Mouse (Mus musculus) urinary bladder, postnatal 36 days (tissue): ENCODE measurements around the gene Hspb7.

ENCODE experiments used
- DNase-seq, 2 experiments: peaks; one replicate each; pipeline ENCODE4 v3.0.0; 2022; ENCODE audit warnings: low spot score in 2 of 2, mixed read lengths in 1 of 2

Hspb7 gene

DNA sequence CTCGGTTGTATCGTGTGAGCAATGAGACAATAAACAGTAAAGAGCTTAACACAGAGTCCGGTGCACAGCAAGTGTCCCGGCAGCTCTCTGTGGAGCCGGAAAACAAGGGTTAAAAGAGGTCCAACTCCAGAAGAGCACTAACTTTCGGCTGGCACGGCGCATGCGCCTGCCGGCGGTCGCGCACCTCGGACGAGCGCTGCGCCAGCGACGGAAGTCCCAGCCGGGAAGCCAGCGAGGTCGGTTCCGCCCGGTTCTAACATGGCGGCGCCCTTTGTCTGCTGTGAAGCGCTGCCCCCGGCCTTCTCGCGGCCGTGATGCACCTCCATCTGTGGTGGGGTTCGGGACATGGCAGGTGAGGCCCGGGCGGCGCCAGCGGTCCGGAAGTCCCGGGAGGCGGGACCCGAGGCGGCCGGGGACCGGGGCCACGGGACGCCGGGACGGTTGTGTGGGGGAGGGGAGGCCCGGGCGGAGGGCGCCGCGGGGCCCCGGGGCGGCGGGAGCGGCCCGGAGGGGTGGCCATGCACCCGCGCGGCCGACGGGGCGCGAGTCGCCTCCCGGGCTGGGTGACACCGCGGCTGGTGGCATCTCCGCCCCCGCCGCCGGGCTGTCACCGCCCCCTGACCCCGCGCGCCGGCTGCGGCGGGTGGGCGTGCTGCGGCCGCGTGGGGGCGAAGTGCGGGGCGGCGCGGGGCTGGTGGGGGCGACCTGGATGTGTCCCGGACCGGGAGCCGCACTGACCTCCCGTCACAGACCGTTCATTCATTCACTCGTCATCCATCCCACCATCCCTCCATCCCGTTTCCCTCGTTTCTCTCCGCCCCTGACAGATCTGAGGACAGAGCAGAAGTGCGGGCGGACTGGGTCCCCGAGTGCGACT, 24.1 kb downstream of the Hspb7 start, which contains the start of gene Zbtb17:
Zbtb17 (plus strand) TSS at position 204 of the 877 bp plus-strand sequence.
- peak; percentile 84 to 90 for DNase-seq

DNA sequence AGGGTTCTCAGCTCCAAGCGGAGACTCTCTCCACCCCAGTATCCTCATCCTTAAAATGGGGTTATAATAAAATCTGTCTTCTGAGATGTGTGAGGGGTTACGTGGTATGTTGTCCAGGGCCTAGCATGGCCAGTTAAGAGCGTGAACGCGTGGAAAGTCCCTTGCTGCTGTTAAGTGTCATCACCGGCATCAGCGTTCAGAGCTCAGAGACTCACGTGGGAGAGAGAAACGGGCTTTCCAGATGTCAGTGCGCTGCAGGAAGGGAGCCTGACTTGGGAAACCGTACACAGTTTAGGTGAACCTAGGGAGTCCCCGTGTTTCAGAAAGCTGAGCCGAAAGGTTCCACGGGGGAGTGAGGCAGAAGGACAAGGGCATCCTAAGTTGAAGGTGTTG, 24.7 kb downstream of the Hspb7 start:
- no peak for DNase-seq

DNA sequence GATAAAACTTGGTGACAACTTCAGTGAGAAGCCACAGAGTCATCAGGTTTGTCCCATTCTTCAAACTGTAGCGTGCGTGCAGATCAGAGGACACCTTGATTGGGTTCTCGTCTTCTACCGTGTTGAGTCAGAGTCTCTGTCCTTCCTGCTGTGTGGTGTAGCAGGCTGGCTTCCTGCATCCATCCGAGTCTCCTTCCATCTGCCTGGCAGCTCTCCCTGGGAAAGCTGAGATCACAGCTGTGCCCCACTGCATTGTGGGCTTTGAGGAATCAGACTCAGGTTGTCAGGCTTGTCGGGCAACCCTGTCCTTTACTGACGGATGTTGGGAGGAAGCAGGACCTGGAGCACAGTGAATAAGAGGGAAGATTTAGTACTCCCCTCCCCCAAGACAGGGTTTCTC, 25.6 kb downstream of the Hspb7 start:
- no peak for DNase-seq

DNA sequence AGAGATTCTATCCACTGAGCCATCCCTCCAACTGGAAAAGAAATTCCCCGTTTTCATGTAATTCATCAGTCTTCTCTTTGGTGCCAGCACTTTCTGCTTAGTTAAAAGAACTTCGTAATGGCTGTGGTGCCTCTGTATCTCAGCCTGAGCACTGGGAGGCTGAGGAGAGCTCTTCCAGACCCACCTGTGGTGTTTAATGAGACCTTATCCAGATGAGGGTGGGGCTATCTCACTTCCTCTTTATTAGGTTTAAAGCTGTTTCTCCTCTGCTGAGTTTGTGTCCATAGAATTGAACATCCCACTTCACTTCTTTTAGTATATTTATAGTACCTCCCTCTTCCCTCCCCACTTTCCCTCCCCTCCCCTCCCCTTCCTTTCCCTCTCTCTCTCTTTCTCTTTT, 30.7 kb downstream of the Hspb7 start:
- DNase-seq = no peak

DNA sequence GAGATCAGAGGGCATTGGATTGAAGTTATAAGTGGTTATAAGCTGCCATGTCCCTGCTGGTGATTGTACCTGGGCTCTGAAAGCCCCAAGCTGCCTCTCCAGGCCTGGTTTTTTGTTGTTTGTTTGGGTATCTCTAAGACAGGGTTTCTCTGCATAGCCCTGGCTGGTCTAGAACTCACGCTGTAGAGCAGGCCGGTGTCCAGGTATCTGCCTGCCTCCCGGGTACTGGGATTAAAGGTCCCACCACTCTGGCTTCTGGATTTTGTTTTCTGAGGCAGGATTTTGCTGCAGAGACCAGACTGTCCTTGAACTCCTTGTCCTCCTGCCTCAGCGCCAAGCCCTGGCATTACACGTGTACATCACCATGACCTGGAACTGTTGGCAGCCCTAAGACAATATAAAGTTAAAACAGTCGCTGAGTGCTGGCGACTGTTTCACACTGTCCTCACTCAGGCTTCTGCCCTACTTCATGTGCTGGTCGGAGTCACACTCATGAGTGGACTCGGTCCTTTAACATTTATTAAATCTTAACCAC, 31.4 kb downstream of the Hspb7 start:
- no peak for DNase-seq

DNA sequence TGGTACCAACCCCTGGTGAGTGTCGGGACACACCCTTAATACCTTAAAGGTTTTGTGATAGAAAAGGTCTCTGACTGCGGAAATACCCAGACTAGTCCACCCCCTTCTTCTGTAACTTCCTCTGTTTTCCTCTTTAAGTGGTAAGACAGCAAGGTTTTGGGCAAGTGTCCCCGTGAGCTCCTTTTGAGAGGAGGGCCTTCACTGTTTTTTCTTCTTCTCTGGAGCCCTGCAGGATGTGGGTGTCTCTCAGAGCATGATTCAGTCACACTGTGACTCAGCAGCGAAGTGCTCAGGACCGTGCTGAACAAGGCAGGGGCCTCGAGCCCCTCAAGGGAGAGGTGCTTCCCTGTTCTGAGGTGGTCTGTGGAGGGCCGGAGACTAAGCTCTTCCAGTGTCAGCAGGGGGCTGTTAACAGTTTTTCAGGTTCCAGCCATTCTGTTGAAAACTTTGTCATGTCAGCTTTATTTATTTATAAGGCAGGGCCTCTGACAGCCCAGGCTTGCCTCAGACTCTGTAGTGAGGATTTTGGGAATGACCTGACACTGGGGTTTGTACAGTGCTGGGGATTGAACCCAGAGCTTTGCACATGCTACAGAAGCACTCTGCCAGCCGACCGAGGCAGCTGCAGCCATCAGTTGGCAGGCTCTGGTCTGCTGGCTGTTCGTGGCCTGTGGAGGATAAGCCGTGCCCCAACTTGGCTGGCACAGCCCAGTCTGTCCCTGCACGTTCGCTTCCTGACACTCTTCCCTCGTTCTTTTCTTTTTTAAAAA, 34.2 kb downstream of the Hspb7 start:
- no peak for DNase-seq

DNA sequence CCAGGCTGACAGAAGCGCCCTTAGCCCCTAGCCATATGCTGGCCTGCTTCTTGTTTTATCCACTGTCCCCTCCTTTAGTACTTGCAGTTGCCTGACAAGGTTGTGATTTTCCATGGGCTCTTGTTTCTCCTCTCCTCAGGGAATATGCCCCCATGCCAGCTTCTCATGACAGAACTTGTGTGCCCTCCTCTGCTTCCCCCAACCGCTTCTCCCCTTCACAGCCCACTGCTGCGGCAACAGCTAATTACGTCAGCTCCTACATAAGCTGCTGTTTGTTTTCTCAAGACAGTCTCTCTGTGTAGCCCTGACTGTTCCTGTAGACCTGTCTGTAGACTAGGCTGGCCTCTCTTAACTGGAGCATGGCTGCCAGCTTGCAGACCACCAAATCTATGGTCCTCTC, 34.9 kb downstream of the Hspb7 start:
- DNase-seq = no peak

DNA sequence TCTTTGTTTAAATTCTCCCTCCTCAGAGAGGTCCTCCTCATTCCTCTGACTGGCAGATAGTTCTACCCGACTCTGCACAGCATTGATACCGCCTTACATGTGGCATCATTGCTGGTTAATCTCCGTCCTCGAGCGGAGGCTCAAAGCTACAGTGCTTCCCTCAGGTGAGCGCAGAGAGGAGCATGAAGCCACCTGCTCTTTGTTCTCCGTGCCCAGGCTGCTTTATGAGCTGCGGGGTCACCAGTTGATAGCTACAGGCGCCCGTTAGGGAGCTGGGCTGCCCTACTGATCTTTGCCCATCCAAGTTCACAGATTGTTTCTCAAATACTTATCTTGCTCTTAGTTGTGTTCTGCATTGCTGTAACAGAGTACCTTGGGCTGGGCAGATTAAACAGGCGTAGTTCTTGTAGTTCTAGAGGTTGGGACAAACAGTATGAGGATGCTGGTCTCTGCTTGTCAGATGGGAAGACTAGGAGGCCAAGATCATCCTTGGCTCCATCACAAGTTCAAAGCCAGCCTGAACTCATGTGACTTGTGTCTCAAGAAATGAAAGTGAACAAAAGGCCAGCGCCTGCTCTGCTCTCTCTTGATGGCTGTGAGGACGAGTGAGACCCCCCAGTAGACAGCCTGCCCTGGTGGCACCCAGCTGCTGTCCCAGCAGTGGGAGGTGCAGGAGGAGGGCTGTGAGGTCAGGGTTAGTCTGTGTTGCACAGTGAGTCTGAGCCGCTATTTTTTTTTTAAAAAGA, 35.8 kb downstream of the Hspb7 start:
- DNase-seq = no peak

DNA sequence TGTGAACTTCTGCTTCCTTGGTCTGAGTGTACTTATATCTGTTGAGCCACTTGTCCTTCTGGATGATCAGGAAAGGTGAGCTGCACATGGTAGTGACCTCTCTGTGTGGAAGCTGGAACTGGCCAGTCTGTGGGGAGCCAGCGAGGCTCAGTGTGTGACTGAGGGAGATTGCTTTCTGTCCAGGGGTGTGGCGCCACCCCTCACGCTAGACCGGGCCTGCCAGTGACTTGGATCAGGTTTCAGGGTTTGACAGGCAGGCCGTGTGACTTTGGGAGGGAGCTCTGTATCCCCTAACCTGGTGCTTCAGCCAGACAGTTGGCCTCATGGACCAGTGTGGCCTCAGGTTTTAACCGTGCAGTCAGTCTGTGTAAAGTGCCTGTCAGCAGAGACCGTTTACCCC, 37.7 kb downstream of the Hspb7 start:
- peak; percentile 76 to 80 for DNase-seq

DNA sequence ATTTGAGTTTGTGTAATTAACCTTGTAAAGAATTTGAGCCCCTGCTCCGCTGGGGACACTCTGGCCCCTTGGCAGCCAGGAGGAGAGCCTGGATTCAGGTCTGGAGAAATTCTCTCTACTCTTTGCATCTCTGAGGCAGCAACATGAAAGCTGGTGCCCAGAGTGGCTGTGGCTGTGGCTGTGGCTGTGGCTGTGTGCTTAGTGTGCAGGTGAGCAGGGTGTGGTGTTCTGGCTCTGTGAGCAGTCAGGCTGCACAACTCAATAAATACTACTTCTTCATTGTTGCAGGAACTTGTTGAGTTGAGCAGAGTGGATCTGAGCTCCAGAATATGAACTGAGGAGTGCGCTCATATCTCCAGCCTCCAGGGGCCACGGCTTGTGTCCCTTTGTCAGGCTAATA, 38.3 kb downstream of the Hspb7 start:
- DNase-seq = no peak

DNA sequence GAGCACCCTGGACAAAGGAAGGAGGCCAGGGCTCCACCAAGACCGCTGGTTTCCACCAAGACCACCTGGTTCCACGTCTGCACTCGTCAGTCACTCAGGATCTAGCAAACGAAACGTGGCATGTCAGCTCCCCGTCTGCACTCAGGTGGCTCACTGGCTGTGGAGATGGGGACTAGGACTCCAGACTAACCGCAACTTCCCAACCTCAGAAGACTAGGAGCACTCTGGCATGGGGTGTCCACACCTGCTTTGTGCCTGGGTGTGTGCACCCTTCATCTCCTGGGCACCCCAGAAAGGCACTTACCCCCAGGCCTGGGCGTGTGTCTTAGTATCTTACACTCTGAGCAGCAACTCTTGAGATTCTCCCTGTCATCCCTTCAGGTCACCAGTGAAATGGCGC, 39.2 kb downstream of the Hspb7 start:
- no peak for DNase-seq

DNA sequence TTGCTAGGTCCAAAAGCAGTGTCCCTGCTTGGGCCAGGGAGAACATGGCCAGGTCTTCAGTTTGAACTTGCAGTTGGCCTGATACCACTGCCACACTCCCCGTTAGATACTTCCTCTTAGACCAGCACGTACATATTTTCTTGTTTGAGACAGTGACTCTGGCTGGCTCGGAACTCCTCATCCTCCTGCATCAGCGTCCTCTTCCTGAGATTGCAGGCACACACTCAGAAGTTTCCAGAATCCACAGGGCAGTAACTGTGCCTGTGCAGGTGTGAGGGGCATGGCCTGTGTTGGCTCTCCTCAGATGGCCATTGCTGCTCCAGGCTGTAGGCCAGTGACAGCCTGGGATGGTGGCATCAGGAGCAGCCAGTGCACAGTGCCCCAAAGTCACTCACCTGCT, 39.9 kb downstream of the Hspb7 start:
- no peak for DNase-seq

DNA sequence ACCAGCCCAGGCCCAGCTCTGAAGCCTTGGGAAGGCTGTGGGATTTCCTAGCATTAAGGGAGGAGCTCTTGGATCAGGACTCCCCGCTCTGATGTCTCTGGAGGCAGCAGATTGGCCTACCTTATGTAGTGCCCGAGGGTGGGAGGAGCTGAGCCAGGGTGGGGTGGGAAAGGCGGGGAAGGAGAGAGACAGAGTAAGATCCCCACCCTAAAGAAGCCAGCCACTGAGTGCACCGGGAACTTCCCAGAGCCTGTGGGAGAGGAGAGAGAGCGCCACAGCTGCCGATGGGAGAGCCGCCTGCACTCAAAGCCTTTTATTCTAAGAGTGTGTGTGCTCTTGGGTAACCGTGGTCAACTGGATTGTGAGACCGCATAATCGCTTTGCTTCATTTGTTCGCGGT, 40.5 kb downstream of the Hspb7 start:
- DNase-seq = no peak

DNA sequence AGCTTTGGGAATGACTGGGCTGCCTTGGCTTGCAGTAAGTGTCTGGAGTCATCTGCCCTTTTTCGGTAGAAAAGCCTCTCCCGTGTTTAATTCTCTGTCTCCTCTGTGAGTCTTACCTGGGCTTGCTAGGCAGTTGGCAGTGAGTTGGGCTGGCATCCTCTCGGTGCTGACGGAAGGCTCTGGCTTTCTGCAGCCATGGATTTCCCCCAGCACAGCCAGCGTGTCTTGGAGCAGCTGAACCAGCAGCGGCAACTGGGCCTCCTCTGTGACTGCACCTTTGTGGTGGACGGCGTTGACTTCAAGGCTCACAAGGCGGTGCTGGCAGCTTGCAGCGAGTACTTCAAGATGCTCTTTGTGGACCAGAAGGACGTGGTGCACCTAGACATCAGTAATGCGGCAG, 41.0 kb downstream of the Hspb7 start:
- DNase-seq = no peak

DNA sequence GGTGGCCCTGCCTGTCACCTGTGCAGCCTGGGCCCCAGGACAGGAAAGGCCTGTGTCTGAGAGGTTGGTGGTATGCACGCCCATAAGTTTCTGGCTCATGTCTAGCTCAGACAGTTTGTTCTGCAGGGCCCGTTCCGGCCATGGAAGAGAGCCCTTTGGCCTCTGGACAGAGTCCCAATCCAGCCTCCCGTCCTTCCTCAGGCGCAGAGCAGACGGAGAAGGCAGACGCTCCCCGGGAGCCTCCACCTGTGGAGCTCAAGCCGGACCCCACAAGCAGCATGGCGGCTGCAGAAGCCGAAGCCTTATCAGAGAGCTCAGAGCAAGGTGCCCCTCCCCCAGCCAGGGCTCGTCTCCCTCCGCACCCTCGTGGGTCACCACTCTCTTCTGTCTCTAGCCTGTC, 42.9 kb downstream of the Hspb7 start:
- no peak for DNase-seq

DNA sequence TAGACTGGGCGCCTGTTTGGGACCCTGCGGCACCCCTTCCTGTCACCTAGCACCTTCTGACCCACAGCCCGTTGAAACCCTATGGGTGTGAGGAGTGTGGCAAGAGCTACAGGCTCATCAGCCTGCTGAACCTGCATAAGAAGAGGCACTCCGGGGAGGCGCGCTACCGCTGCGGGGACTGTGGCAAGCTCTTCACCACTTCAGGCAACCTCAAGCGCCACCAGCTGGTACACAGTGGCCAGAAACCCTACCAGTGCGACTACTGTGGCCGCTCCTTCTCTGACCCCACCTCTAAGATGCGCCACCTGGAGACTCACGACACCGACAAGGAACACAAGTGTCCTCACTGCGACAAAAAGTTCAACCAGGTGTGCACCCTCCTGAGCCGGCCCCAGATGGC, 44.1 kb downstream of the Hspb7 start:
- no peak for DNase-seq

DNA sequence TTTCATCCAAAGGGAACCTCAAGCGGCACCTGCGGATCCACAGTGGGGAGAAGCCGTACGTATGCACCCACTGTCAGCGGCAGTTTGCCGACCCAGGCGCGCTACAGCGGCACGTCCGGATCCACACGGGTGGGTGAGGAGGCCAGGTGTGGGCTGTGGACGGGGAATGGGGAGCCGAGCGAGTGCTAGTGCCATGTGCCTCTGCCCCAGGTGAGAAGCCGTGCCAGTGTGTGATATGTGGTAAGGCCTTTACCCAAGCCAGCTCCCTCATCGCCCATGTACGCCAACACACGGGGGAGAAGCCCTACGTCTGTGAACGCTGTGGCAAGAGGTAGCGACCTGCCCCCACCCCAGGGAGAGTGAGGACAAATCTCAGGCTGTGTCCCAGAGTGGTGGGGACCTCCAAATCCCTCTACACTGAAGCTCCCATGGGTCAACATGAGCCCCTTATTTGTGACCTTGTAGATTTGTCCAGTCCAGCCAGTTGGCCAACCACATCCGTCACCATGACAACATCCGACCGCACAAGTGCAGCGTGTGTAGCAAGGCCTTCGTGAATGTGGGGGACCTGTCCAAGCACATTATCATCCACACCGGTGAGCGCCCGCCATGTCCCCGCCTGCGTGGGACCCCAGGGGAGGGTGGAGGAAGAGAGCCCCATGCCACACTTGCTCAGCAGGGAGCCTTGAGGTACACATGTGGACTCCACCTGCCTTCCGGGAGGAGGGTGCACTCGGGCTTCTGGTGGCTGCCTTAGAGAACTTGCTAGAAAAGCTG, 45.1 kb downstream of the Hspb7 start:
- DNase-seq = no peak

DNA sequence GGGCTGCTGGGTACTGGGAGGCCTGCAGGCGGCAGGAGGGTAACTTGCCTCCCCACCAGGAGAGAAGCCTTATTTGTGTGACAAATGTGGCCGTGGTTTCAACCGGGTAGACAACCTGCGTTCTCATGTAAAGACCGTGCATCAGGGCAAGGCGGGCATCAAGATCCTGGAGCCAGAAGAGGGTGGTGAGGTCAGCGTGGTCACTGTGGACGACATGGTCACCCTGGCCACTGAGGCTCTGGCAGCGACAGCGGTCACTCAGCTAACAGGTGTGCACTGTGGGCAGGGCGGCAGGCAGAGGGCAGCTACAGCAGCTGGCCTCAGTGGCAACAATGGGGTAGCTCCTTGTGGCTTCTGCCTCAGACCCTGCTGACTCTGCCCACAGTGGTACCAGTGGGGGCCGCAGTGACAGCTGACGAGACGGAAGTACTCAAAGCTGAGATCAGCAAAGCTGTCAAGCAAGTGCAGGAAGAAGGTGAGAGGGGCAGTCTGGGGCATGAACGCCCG, 45.8 kb downstream of the Hspb7 start:
- no peak for DNase-seq

DNA sequence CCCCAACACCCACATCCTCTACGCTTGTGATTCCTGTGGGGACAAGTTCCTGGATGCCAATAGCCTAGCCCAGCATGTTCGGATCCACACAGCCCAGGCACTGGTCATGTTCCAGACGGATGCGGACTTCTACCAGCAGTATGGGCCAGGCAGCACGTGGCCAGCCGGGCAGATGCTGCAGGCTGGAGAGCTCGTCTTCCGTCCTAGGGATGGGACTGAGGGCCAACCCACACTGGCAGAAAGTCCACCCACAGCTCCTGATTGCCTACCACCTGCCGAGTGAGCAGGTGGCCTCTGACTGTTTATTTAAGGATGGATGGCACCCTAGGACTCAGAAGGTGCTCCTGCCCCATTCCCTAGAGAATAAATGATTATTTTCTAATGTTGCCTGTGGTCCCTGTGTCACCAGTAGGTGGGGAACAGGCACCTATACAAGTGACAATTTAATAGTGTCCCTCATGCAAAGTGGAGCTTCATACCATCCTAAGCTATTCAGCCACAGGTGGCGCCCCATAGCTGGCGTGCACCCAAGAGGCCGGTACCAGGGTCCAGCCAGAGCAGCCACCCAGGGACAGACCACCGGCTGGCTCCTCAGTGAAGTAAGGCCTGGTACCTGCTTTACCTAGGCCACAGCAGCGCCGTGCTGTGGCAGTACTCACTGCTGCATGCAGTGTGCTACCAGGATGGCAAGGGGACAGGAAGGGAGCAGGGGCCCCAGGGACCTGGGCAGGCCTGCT, 46.4 kb downstream of the Hspb7 start:
- no peak for DNase-seq

DNA sequence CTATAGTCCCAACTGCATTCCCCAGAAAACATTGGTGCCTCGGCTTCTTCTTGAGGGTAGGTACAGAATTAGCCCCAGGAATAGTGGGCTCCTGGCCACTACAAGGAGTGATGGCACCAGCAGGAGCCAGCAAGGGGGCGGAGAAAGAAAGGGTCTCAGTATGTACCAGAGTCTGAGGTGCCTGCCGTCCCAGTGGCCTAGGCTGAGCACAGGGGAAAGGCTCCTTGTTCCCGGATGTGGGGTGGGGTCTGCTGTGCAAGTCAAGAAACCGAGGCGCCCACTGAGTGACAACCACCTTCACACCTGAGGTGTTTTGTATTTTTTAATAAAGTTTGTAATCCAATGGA, 47.0 kb downstream of the Hspb7 start:
- DNase-seq = no peak

DNA sequence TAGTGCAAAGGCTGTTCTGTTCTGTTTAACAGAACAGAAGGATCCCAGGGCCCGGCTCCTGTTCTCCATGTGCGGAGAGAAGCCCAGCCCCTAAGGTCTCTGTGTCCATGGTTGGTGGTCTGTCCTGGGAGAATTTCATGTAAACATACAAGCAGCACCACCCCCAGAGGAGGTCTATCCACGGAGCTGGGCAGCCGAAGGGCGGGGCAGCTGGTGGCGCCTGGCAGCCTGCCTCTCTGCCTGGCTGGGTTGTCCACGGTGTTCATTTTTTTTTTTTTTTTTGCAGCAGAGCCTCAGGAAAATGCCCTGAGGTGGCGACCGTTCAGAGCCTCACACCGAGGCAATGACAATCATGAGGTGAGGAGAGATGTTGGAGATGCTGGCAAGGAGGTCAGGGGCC, 48.0 kb downstream of the Hspb7 start:
- no peak for DNase-seq
